Mouse (Mus musculus): Measurements from ENCODE around the gene Apom.
A peak's percentile ranks its signal among the peaks of the same experiment; 100 is the strongest.

Gene Apom

DNA sequence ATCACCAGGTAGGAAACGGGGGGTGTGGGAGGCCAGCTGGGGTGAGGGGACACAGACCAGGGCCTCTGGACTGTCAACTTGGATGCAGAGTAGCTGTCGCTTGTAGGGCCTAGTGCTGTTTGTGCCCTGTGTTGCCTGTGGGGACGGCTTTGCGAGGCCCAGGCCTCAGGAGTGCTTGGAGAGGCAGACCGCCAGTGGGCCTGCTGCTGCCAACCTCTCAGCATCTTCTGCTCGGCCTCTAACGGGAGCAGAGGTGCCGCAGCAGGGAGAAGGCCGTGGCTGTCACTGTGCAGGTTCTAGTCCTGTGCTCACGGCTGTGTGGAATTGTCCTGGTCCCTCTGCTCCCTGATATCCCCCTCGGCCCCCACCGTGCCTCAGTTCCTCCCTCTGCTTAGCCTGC lies 35.3 kb downstream of the Apom start:
- DNase-seq (ENCODE audit: low spot score in 2 of 2): no peak

DNA sequence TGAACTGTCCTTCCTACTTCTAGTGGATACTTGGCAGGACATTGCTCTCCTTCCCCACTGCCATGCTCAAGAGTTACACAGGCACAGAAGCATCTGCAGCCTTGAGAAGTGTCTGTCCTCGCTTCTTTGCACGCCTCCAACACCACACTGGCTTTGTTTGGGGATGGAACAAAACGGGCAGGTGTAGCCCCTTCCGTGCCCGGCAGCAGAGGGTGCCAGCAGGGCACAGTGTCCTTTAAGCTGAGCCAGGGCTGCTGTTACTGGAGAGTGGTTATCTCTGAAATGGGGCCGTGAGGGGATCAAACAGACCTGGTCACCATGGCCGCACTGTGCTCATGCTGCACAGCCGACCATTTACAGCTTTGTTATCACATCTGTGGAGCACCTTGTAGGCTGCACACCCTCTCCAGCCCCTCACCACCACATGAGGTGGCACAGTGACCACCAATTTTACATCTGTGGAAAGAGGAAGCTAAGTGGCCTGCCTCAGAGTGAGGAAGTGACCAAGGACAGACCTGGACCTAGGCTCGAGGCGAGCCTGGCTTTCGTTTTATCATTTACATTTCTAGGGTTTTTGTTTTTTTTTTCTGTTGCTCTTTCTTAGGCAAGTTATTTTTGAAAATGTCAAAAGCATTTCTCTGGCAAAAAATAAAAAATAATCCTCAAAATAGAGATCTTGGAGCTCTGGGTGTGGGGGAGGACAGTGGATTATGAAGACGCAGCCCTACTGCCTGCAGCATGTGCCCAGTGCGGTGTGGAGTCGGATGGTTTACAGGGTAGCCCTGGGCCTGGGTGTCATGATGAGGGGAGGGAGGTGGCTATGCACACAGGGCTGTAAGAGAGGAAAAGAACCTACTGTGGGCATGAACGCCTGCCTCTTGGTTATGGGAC lies 37.1 kb downstream of the Apom start:
- no peak for DNase-seq (ENCODE audit: low spot score in 2 of 2)

GRCm38 (mm10) chr17:35092403-35093198 lies 39.2 kb downstream of the Apom start:
- no peak for DNase-seq (ENCODE audit: low spot score in 2 of 2)

- no peak for DNase-seq (ENCODE audit: low spot score in 2 of 2)
Measured at GRCm38 (mm10) chr17:35090166-35090932, 41.5 kb downstream of the Apom start.

DNA sequence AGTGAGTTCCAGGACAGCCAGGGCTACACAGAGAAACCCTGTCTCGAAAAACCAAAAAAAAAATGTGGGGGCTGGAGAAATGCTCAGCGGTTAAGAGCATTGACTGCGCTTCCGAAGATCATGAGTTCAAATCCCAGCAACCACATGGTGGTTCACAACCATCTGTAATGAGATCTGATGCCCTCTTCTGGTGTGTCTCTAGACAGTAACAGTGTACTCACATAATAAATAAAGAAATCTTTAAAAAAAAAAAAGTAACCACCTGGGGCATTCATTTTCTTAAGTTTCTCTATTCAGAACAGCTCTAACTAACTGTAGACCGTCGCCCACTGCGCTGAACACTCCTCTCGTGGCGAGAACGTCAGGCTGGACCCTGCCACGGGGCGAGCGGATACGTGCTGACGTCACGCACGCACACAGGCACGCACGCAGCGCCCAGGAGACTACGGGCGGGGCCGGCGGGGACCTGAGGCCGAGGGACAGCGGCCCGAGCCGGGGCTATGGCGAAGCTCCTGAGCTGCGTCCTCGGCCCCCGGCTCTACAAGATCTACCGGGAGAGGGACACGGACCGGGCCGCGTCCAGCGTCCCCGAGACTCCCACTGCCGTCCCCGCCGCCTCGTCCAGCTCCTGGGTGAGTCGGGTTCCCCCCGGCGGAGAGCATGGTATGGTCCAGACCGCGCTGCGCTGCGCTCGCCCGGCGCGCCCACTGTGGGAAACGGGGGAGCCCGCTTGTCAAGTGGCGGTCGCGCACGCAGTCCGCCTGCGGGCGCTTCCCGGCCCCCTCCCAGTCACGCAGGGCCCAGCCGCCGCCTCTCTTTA lies 42.8 kb downstream of the Apom start, which contains the start of gene Abhd16a:
Gene Abhd16a, plus strand, starts transcription at position 439 of the 820 bp plus-strand sequence.
- DNase-seq (ENCODE audit: low spot score in 2 of 2): peak; percentile 94 to 96

GRCm38 (mm10) chr17:35088151-35088550 lies 43.7 kb downstream of the Apom start:
- no peak for DNase-seq (ENCODE audit: low spot score in 2 of 2)

GRCm38 (mm10) chr17:35085208-35085865 lies 46.5 kb downstream of the Apom start, which contains the start of gene Ly6g6f:
Gene Ly6g6f (minus strand): TSS chr17:35085610.
- no peak for DNase-seq (ENCODE audit: low spot score in 2 of 2)

DNA sequence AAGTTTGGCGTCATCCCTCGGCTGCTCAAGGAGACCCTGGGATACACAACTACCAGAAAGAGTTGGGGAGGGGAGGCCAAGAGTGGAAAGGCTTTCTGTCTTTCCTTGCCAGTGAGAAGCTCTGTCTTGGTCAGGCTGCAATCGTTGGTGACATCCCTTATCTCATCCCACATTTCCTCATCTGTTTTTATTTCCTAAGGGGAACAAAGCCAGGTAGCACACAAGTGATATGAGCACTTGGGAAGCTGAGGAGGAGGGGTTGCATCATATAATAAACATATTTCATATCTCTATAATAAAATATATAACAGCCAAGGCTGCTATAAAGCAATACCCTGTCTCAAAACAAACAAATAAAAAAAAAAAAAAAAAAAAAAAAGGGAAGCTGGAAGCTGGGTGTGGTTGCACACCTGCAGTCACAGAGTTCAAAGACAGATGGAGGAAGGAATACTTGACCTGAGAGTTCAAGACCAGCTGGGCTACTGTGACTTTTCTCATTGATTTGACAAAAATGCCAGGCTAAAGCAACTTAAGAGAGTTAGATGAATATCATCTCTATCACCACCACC lies 47.8 kb downstream of the Apom start:
- DNase-seq (ENCODE audit: low spot score in 2 of 2): no peak

DNA sequence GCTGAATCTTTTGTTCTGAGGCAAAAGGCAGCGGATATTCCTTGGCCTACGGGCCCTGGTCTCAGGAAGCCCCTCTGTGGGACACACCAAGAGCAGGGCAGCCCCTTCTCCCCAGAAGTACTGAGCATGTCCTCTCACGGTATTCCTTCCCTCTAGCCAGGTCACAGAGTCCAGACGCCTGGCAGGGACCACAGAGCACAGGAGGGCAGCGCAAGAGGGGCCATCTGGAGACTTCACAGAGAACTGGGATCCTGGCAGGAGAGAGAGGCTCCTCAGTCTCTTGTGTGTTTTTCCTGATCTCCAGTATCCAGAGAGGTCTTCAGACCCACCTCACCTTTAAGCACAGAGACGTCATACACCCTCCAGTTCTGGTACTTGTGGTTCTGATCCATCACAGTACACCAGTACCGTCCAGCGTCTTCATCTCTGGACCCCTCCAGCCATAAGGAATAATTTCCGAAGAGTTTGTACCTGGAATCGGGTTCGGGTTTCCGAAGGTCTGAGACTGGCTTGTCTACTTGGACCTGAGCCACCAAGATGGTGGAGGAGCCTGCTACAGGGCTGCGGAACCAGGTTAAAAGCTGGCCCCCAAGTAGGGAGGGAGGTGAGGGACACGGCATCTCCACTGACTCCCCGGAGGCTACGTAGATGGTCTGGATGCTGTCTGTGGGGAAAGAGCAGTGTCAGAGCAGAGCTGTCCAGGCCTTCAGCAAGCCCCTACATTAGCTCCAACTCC lies 48.8 kb downstream of the Apom start:
- no peak for DNase-seq (ENCODE audit: low spot score in 2 of 2)

DNA sequence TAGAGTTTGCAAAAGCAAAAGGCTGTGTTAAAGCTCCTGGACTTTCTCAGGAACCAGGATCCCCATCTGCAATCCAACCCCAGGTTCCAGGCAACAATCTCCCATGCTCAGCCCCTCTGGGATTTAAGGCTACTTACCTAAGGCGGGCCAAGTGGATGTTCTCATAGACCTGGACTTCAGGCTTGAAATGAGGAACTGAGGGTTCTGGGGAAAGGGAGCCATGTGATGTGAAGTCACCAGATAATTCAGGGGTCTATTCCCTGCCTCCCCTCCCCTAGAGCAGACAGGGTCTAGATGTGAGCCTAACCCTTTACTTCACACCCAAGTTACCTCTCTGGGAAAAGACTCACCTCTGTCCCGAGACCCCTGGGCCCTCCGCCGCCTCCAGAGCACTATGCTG lies 51.1 kb downstream of the Apom start:
- DNase-seq (ENCODE audit: low spot score in 2 of 2): no peak

- no peak for DNase-seq (ENCODE audit: low spot score in 2 of 2)
Measured at GRCm38 (mm10) chr17:35080248-35080647, 51.6 kb downstream of the Apom start.

DNA sequence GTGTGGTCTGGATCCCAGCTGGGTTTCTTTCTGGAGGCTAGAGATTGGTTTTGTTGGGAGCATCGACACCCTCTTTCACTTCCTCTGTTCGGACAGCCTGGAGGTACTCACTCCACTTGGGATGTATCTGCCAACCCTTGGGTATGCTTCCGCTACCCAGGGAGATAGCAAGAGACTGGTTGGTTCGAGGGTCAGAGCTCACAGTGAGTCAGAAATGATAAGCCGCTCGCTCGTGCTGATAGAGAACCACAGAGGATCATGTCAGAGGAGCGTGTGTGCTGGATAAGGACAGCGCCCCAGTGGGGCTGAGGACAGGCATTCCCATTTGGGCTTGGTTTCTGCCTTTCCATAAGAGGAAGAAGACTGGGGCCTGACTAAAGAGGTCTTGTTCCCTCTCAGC lies 52.1 kb downstream of the Apom start:
- no peak for DNase-seq (ENCODE audit: low spot score in 2 of 2)

Data from frontal cortex, postnatal 36 days (tissue).